Mouse (Mus musculus) spleen, postnatal 36 days (tissue): Measurements from ENCODE around the gene Tmem242.

Source experiments
- DNase-seq, 2 experiments: peaks; one replicate each; pipeline ENCODE4 v3.0.0; 2022; ENCODE audit warnings: low spot score in 2 of 2, mixed read lengths in 1 of 2

The Tmem242 gene

GRCm38 (mm10) chr17:5416518-5416917, 23.5 kb downstream of the Tmem242 start:
- DNase-seq = no peak

- no peak for DNase-seq
Observed at GRCm38 (mm10) chr17:5414041-5414440, 26.0 kb downstream of the Tmem242 start.

GRCm38 (mm10) chr17:5413350-5413749, 26.7 kb downstream of the Tmem242 start:
- DNase-seq = no peak

GRCm38 (mm10) chr17:5412740-5413139, 27.3 kb downstream of the Tmem242 start:
- no peak for DNase-seq

- DNase-seq = no peak
Observed at GRCm38 (mm10) chr17:5412301-5412700, 27.8 kb downstream of the Tmem242 start.

- DNase-seq = no peak
Observed at GRCm38 (mm10) chr17:5411205-5411604, 28.9 kb downstream of the Tmem242 start.

GRCm38 (mm10) chr17:5410336-5410735, 29.7 kb downstream of the Tmem242 start:
- DNase-seq = no peak

- no peak for DNase-seq
Observed at GRCm38 (mm10) chr17:5407030-5407429, 33.0 kb downstream of the Tmem242 start.

GRCm38 (mm10) chr17:5406566-5406965, 33.5 kb downstream of the Tmem242 start:
- DNase-seq = peak in 1 of 2 experiments; percentile 3

GRCm38 (mm10) chr17:5403885-5404284, 36.2 kb downstream of the Tmem242 start:
- no peak for DNase-seq

GRCm38 (mm10) chr17:5402624-5403023, 37.4 kb downstream of the Tmem242 start:
- peak; percentile 56 to 69 for DNase-seq

GRCm38 (mm10) chr17:5402069-5402468, 38.0 kb downstream of the Tmem242 start:
- DNase-seq = peak; percentile 30 to 33

GRCm38 (mm10) chr17:5401288-5401687, 38.8 kb downstream of the Tmem242 start:
- DNase-seq = no peak

- no peak for DNase-seq
Observed at GRCm38 (mm10) chr17:5400435-5401090, 39.5 kb downstream of the Tmem242 start.

GRCm38 (mm10) chr17:5397148-5398007, 42.7 kb downstream of the Tmem242 start:
- peak; percentile 62 to 65 for DNase-seq

GRCm38 (mm10) chr17:5396213-5396612, 43.8 kb downstream of the Tmem242 start:
- DNase-seq = no peak

GRCm38 (mm10) chr17:5395454-5396205, 44.4 kb downstream of the Tmem242 start:
- DNase-seq = no peak

GRCm38 (mm10) chr17:5390682-5391081, 49.4 kb downstream of the Tmem242 start:
- no peak for DNase-seq

GRCm38 (mm10) chr17:5388351-5388750, 51.7 kb downstream of the Tmem242 start:
- no peak for DNase-seq

- no peak for DNase-seq
Observed at GRCm38 (mm10) chr17:5386885-5387545, 53.0 kb downstream of the Tmem242 start.

- DNase-seq = no peak
Observed at GRCm38 (mm10) chr17:5385694-5386093, 54.4 kb downstream of the Tmem242 start.

- peak; percentile 21 to 34 for DNase-seq
Observed at GRCm38 (mm10) chr17:5377930-5378310, 62.1 kb downstream of the Tmem242 start.
